Mouse (Mus musculus): ENCODE measurements around the gene Add2.

- TF ChIP-seq CTCF (IDR thresholded peaks at IDR 0.05; ENCODE audit: extremely low read depth, insufficient read depth, insufficient read length, insufficient replicate concordance) (no peak), POLR2A (IDR thresholded peaks at IDR 0.05; ENCODE audit: low read depth, low read length) (no peak)
Measured at GRCm38 (mm10) chr6:86169166-86169565, 140.7 kb downstream of the Add2 start.
